Mouse (Mus musculus) heart, postnatal 0 days (tissue): ENCODE results near the gene Fer. TPM values are rescaled to one million over a fixed set of nuclear protein-coding genes. Genes with fewer than 3 reads are reported as not detected.
A peak's percentile ranks its signal among the peaks of the same experiment; 100 is the strongest.

ENCODE experiments used
- ATAC-seq: fragments of 200-750 bp; cut with Nextera tagmentation; 2 replicates; pipeline ENCODE4 v1.8.0; 2017; ENCODE audit warnings: low read depth, moderate number of reproducible peaks, moderate library complexity; ENCODE audit not compliant: insufficient read depth
- DNase-seq: peaks from one replicate; pipeline ENCODE4 v3.0.0-alpha.2; 2016; ENCODE audit warnings: low spot score
- H3K27ac ChIP-seq: fragments of 300-500 bp; sonication (generic); 2 replicates; pipeline ENCODE4 v1.5.1; 2014; ENCODE audit warnings: low read depth, mild to moderate bottlenecking
- H3K27me3 ChIP-seq: fragments of 300-500 bp; sonication (generic); 2 replicates; pipeline ENCODE4 v1.6.1; 2014; ENCODE audit warnings: low read length, mixed read lengths; ENCODE audit not compliant: control insufficient read depth, insufficient read depth
- H3K36me3 ChIP-seq: fragments of 300-500 bp; sonication (generic); replicated peaks from 2 replicates; pipeline ENCODE4 v1.6.1; 2014; ENCODE audit warnings: low read length, mixed read lengths; ENCODE audit not compliant: control insufficient read depth, insufficient read depth
- H3K4me1 ChIP-seq: fragments of 300-500 bp; sonication (generic); 2 replicates; pipeline ENCODE4 v1.6.1; 2014; ENCODE audit warnings: antibody characterized with exemption; ENCODE audit not compliant: control insufficient read depth, insufficient read depth
- H3K4me2 ChIP-seq: fragments of 300-500 bp; sonication (generic); 2 replicates; pipeline ENCODE4 v1.6.1; 2014; ENCODE audit warnings: low read depth, mild to moderate bottlenecking, low read length, moderate library complexity
- H3K4me3 ChIP-seq: fragments of 300-500 bp; sonication (generic); 2 replicates; pipeline ENCODE4 v1.5.1; 2014; ENCODE audit warnings: low read depth, low read length
- H3K9ac ChIP-seq: fragments of 300-500 bp; sonication (generic); replicated peaks from 2 replicates; pipeline ENCODE4 v1.6.1; 2014; ENCODE audit warnings: low read depth, low read length, mixed read lengths
- H3K9me3 ChIP-seq: fragments of 300-500 bp; sonication (generic); replicated peaks from 2 replicates; pipeline ENCODE4 v1.6.1; 2016; ENCODE audit warnings: low read length; ENCODE audit not compliant: control insufficient read depth
- CTCF ChIP-seq: IDR thresholded peaks from 2 replicates; pipeline ENCODE4 v1.5.1; 2016; ENCODE audit warnings: antibody characterized with exemption, control low read depth, low read depth
- EP300 ChIP-seq: IDR thresholded peaks from 2 replicates; pipeline ENCODE4 v1.6.1; 2016; ENCODE audit warnings: antibody characterized with exemption, low read depth
- whole genome bisulfite sequencing: fragments of 180-500 bp; shearing (Covaris S2); extraction: QIAGEN DNeasy Blood & Tissue Kit; methylation state at CpG from one replicate; pipeline ENCODE4 v1.1.7; 2014; 5-methylcytosine and 5-hydroxymethylcytosine counted together
- polyA plus RNA-seq: library from polyadenylated mRNA; unstranded; fragments of >200 nt; fragmentation: Nextera tagmentation; extraction: Ambion mirVana; gene quantifications from 2 replicates; pipeline ENCODE4 v1.2.1, GENCODE M21; 2015
- total RNA-seq: library from RNA; depleted of rRNA; stranded (reverse); fragments of >200 nt; gene quantifications from 2 replicates; pipeline ENCODE4 v1.2.3, GENCODE M21; 2014; ENCODE audit warnings: low replicate concordance

The Fer gene
- total and polyA plus RNA-seq, 2 experiments from 2014 or later: 12.4 to 16.2 TPM

GRCm38 (mm10) chr17:64138036-64138717, 275.3 kb downstream of the Fer start:
- ATAC-seq: no peak

GRCm38 (mm10) chr17:64139231-64139915, 276.5 kb downstream of the Fer start:
- H3K27me3 ChIP-seq: no peaks in the 10 kb centered on the region
- no peaks in the 10 kb centered on the region for H3K9me3 ChIP-seq
- no peak for DNase-seq
- no peak overlapping the region for H3K9ac ChIP-seq
- no peak overlapping the region for H3K4me3 ChIP-seq
- no peak overlapping the region for H3K27ac ChIP-seq
- peaks cover 12% of the 10 kb centered on the region; the same call in 1 of the 2 replicates for H3K4me1 ChIP-seq
- peaks cover 13% of the 10 kb centered on the region for H3K36me3 ChIP-seq
- WGBS: 64% methylated on average over 11 of the region's 11 CpGs
- ATAC-seq: no peak
- no peak overlapping the region for H3K4me2 ChIP-seq
- no peak for TF ChIP-seq CTCF
- no peak for TF ChIP-seq EP300

More at GRCm38 (mm10) chr17:64138036-64138717, 275.3 kb downstream of the Fer start:
- H3K4me1 ChIP-seq: peaks cover 12% of the 10 kb centered on the region; the same call in 1 of the 2 replicates
- no peak overlapping the region for H3K27ac ChIP-seq
- no peak overlapping the region for H3K4me3 ChIP-seq
- H3K36me3 ChIP-seq: peaks cover 13% of the 10 kb centered on the region
- no peak for TF ChIP-seq CTCF
- no peak for TF ChIP-seq EP300
- WGBS: 89% methylated on average over 8 of the region's 8 CpGs
- DNase-seq: no peak
- no peak overlapping the region for H3K9ac ChIP-seq
- no peak overlapping the region for H3K4me2 ChIP-seq
- no peaks in the 10 kb centered on the region for H3K9me3 ChIP-seq
- H3K27me3 ChIP-seq: no peaks in the 10 kb centered on the region

- TF ChIP-seq EP300: no peak
- no peak for TF ChIP-seq CTCF
- Histone ChIP-seq H3K9me3 (no peaks in the 10 kb centered on the region), H3K4me1 (peaks cover 12% of the 10 kb centered on the region; the same call in 1 of the 2 replicates), H3K9ac (no peak overlapping the region), H3K27ac (no peak overlapping the region), H3K4me3 (no peak overlapping the region), H3K27me3 (no peaks in the 10 kb centered on the region), H3K36me3 (peaks cover 13% of the 10 kb centered on the region), H3K4me2 (no peak overlapping the region)
- no peak for DNase-seq
- ATAC-seq: no peak
- 68% methylated on average over 18 of the region's 18 CpGs for WGBS
Measured at GRCm38 (mm10) chr17:64140063-64140850, 277.4 kb downstream of the Fer start.

- DNase-seq: peak; percentile 74
- H3K9me3 ChIP-seq: no peaks in the 10 kb centered on the region
- ATAC-seq: peak; percentile 86
Measured at GRCm38 (mm10) chr17:64141856-64142255, 279.0 kb downstream of the Fer start.

GRCm38 (mm10) chr17:64146409-64146808, 283.5 kb downstream of the Fer start:
- Histone ChIP-seq H3K36me3 (no peaks in the 10 kb centered on the region), H3K27me3 (no peaks in the 10 kb centered on the region), H3K4me2 (no peak overlapping the region), H3K27ac (no peak overlapping the region), H3K9me3 (no peaks in the 10 kb centered on the region), H3K4me1 (0 out of 2 replicates have a peak, but pooled peaks cover 2% of the 10 kb centered on the region), H3K9ac (no peak overlapping the region), H3K4me3 (no peak overlapping the region)
- 92% methylated on average over 4 of the region's 4 CpGs for WGBS
- TF ChIP-seq CTCF (no peak), EP300 (no peak)
- no peak for ATAC-seq
- DNase-seq: no peak

More at GRCm38 (mm10) chr17:64141856-64142255, 279.0 kb downstream of the Fer start:
- Histone ChIP-seq H3K4me3 (no peak overlapping the region), H3K9ac (no peak overlapping the region), H3K4me1 (peaks cover 12% of the 10 kb centered on the region; the same call in 1 of the 2 replicates), H3K36me3 (peaks cover 13% of the 10 kb centered on the region), H3K27ac (peak overlapping the region; percentile 58), H3K27me3 (no peaks in the 10 kb centered on the region), H3K4me2 (no peak overlapping the region)
- no peak for TF ChIP-seq CTCF
- peak; percentile 74 for TF ChIP-seq EP300
- WGBS: 20% methylated on average over 9 of the region's 9 CpGs
